Mouse (Mus musculus): ENCODE data around the gene Galnt17. TPM values are rescaled to one million over a fixed set of nuclear protein-coding genes. Genes with fewer than 3 reads are reported as not detected.

Gene Galnt17
- polyA plus RNA-seq, 2 experiments: 3.4 to 5.9 TPM

DNA sequence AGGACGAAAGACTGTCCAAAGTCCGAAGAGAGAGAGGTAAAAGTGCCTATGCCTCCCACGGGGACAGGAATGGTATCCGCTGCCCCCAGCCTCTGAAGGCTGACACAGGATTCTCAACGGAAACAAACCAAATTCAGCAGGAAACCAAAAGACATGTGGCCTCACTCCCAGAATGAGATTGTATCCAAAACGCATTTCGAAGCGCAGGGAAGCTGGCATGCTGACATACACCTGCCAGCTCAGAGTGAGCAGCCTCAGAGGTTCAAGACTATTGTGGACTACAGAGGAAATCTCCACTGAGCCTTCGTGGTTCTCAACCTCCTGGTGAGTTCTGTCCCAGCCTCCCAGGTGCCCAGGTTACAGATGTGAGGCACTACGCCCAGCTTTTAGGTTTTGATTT lies 29.0 kb downstream of the Galnt17 start:
- no peak overlapping the region for H3K27ac ChIP-seq (replicated peaks; ENCODE audit: low read depth, low read length)
- no peaks in the 10 kb centered on the region for H3K27me3 ChIP-seq (ENCODE audit: control insufficient read depth, insufficient read depth, low read length)
- ATAC-seq (ENCODE audit: low FRiP score, low read depth) (no peak), DNase-seq (ENCODE audit: low spot score) (no peak)
- no peaks in the 10 kb centered on the region for H3K4me1 ChIP-seq (ENCODE audit: control insufficient read depth, insufficient read depth, low read length)
- no peak overlapping the region for H3K9ac ChIP-seq (ENCODE audit: low read depth, low read length, severe bottlenecking)
- no peak overlapping the region for H3K4me3 ChIP-seq (replicated peaks; ENCODE audit: low read length)
- no peaks in the 10 kb centered on the region for H3K36me3 ChIP-seq (ENCODE audit: control insufficient read depth, insufficient read depth, low read length)
- WGBS: 79% methylated on average over 10 of the region's 10 CpGs
- H3K9me3 ChIP-seq (ENCODE audit: control insufficient read depth, low read length): no peaks in the 10 kb centered on the region
- no peak overlapping the region for H3K4me2 ChIP-seq (replicated peaks; ENCODE audit: low read depth, low read length, severe bottlenecking)
- no peak for TF ChIP-seq POLR2A (IDR thresholded peaks at IDR 0.05; ENCODE audit: borderline replicate concordance, extremely low read depth, insufficient read depth, insufficient read length)

DNA sequence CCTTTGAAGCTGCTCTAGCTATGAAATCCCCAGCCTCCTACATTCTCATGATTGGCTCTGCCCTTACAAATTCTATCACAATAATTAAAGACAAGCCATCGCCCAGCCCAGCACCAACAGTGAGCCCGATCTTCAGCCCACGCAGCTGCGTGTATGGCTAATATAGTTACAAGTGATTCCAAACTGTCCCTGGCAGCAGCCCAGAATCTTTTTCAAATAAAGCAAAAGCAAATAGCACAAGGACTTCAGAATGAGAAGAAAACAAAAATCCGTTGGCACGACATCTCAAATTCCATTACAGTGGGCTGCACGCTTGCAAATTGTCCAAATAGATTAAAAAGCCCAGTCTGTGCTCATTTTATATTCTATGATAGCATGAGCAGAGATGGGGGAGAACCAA lies 31.1 kb downstream of the Galnt17 start:
- no peak for TF ChIP-seq POLR2A (IDR thresholded peaks at IDR 0.05; ENCODE audit: borderline replicate concordance, extremely low read depth, insufficient read depth, insufficient read length)
- H3K27me3 ChIP-seq (ENCODE audit: control insufficient read depth, insufficient read depth, low read length): no peaks in the 10 kb centered on the region
- H3K36me3 ChIP-seq (ENCODE audit: control insufficient read depth, insufficient read depth, low read length): no peaks in the 10 kb centered on the region
- H3K9ac ChIP-seq (ENCODE audit: low read depth, low read length, severe bottlenecking): no peak overlapping the region
- no peak overlapping the region for H3K4me2 ChIP-seq (replicated peaks; ENCODE audit: low read depth, low read length, severe bottlenecking)
- H3K4me3 ChIP-seq (replicated peaks; ENCODE audit: low read length): no peak overlapping the region
- WGBS: 82% methylated on average over 7 of the region's 7 CpGs
- no peak overlapping the region for H3K27ac ChIP-seq (replicated peaks; ENCODE audit: low read depth, low read length)
- ATAC-seq (ENCODE audit: low FRiP score, low read depth) (no peak), DNase-seq (ENCODE audit: low spot score) (peak; percentile 37)
- H3K4me1 ChIP-seq (ENCODE audit: control insufficient read depth, insufficient read depth, low read length): 0 out of 2 replicates have a peak, but pooled peaks cover 2% of the 10 kb centered on the region
- H3K9me3 ChIP-seq (ENCODE audit: control insufficient read depth, low read length): no peaks in the 10 kb centered on the region

DNA sequence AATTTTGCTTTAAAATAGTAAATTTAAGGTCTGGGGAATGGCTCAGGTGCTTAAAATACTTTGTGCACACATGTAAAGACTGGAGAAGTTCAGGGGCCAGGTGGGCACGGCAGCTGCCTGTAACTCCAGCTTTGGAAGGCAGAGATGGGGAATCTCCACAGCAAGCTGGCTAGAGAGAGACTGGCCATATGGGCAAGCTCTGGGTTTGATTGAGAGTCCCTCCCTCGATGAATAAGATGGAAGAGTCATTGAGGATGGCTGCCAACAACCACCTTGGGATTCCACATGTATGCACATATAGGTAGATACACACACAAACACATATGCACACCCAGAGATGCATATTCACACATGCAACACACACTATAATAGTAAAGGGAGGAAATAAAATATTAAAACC lies 42.0 kb downstream of the Galnt17 start:
- WGBS: 74% methylated on average over 2 of the region's 2 CpGs
- H3K4me1 ChIP-seq (ENCODE audit: control insufficient read depth, insufficient read depth, low read length): no peaks in the 10 kb centered on the region
- H3K36me3 ChIP-seq (ENCODE audit: control insufficient read depth, insufficient read depth, low read length): no peaks in the 10 kb centered on the region
- DNase-seq (ENCODE audit: low spot score): no peak
- no peak overlapping the region for H3K27ac ChIP-seq (replicated peaks; ENCODE audit: low read depth, low read length)
- no peak overlapping the region for H3K4me2 ChIP-seq (replicated peaks; ENCODE audit: low read depth, low read length, severe bottlenecking)
- H3K27me3 ChIP-seq (ENCODE audit: control insufficient read depth, insufficient read depth, low read length): no peaks in the 10 kb centered on the region
- no peak for TF ChIP-seq POLR2A (IDR thresholded peaks at IDR 0.05; ENCODE audit: borderline replicate concordance, extremely low read depth, insufficient read depth, insufficient read length)
- H3K9ac ChIP-seq (ENCODE audit: low read depth, low read length, severe bottlenecking): no peak overlapping the region
- no peaks in the 10 kb centered on the region for H3K9me3 ChIP-seq (ENCODE audit: control insufficient read depth, low read length)
- H3K4me3 ChIP-seq (replicated peaks; ENCODE audit: low read length): no peak overlapping the region
- ATAC-seq (ENCODE audit: low FRiP score, low read depth): no peak

DNA sequence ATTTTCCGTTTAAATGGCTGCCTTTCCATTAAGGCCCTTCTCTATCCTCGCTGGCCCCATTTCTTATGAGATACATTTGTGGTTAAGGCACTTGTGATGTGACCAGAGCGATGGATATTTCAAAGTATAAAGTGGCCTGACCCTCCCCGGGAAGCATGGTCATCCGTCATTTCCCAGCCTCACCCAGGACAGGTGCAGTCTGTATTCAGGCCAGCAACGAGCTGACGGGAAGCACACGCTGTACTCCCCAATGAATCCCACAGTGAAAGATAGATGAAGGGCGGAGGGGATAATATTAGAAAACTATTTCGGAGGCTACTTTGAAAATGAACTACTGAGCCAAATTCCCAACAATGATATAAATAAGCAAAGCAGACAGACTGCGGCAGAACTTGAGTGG lies 44.2 kb downstream of the Galnt17 start:
- WGBS: 81% methylated on average over 11 of the region's 11 CpGs
- ATAC-seq (ENCODE audit: low FRiP score, low read depth) (0 out of 2 replicates have a peak, but pooled peaks have one; percentile 57), DNase-seq (ENCODE audit: low spot score) (no peak)
- H3K4me3 ChIP-seq (replicated peaks; ENCODE audit: low read length): no peak overlapping the region
- H3K4me1 ChIP-seq (ENCODE audit: control insufficient read depth, insufficient read depth, low read length): no peaks in the 10 kb centered on the region
- H3K4me2 ChIP-seq (replicated peaks; ENCODE audit: low read depth, low read length, severe bottlenecking): no peak overlapping the region
- H3K9ac ChIP-seq (ENCODE audit: low read depth, low read length, severe bottlenecking): no peak overlapping the region
- no peaks in the 10 kb centered on the region for H3K27me3 ChIP-seq (ENCODE audit: control insufficient read depth, insufficient read depth, low read length)
- TF ChIP-seq POLR2A (IDR thresholded peaks at IDR 0.05; ENCODE audit: borderline replicate concordance, extremely low read depth, insufficient read depth, insufficient read length): no peak
- H3K27ac ChIP-seq (replicated peaks; ENCODE audit: low read depth, low read length): no peak overlapping the region
- H3K36me3 ChIP-seq (ENCODE audit: control insufficient read depth, insufficient read depth, low read length): no peaks in the 10 kb centered on the region
- H3K9me3 ChIP-seq (ENCODE audit: control insufficient read depth, low read length): no peaks in the 10 kb centered on the region

DNA sequence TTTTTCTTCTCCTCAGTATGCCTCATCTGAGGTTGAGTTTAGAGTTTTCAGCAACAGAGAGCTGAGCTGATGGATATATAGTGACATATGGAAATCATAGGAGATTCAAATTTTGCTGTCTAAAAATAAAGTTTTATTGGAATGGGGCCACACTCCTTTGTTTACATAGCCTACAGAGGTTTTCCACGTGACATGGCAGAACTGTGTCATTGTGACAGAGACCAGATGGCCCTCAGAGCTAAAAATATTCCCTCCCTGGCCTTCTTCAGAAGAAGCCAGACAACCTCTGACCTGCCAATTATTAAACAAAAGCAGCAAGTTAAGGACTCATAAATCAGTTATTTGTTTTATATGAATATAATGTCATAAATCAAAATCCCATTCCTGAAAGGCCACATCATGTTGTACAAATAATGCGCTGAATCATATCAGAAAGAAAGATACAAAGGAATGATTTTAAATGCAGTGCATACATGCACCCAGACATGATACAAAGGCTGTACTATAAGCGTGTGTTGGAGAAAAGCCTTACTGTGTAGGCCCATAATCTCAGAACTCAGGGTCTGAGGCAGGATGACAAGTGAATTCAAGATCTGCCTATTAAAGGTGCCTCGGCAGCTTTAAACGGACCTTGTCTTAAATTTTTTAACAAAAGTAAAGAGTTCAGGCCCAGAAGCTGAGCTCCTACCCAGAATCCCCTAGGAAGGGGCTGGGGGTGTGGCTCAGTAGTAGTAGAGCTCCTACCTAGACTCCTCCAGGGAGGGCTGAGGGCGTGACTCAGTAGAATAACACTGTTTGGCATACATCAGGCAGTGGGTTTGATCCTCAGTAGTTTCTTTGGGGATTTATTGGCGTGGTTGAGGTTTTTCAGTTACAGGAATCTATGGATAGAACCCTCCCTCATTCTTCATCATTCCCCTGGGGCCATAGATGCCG lies 57.3 kb downstream of the Galnt17 start:
- H3K4me1 ChIP-seq (ENCODE audit: control insufficient read depth, insufficient read depth, low read length): 0 out of 2 replicates have a peak, but pooled peaks cover 3% of the 10 kb centered on the region
- WGBS: 71% methylated on average over 8 of the region's 8 CpGs
- H3K9me3 ChIP-seq (ENCODE audit: control insufficient read depth, low read length): no peaks in the 10 kb centered on the region
- H3K4me2 ChIP-seq (replicated peaks; ENCODE audit: low read depth, low read length, severe bottlenecking): no peak overlapping the region
- H3K36me3 ChIP-seq (ENCODE audit: control insufficient read depth, insufficient read depth, low read length): no peaks in the 10 kb centered on the region
- ATAC-seq (ENCODE audit: low FRiP score, low read depth) (no peak), DNase-seq (ENCODE audit: low spot score) (peak; percentile 42)
- H3K27me3 ChIP-seq (ENCODE audit: control insufficient read depth, insufficient read depth, low read length): no peaks in the 10 kb centered on the region
- H3K9ac ChIP-seq (ENCODE audit: low read depth, low read length, severe bottlenecking): no peak overlapping the region
- H3K27ac ChIP-seq (replicated peaks; ENCODE audit: low read depth, low read length): no peak overlapping the region
- no peak overlapping the region for H3K4me3 ChIP-seq (replicated peaks; ENCODE audit: low read length)
- no peak for TF ChIP-seq POLR2A (IDR thresholded peaks at IDR 0.05; ENCODE audit: borderline replicate concordance, extremely low read depth, insufficient read depth, insufficient read length)
